Mouse (Mus musculus) mesoderm, embryonic 11.5 days (tissue): ENCODE results near the gene Cpsf6.

Source experiments
- DNase-seq: peaks from one replicate; pipeline ENCODE4 v3.0.0-alpha.2; 2012; ENCODE audit warnings: low read depth, low spot score

Cpsf6 gene

GRCm38 (mm10) chr10:117413562-117414527, 34.0 kb upstream of the Cpsf6 start:
- no peak for DNase-seq

GRCm38 (mm10) chr10:117412474-117413057, 32.8 kb upstream of the Cpsf6 start:
- no peak for DNase-seq

- DNase-seq, result no peak
These were observed 32.1 kb upstream of the Cpsf6 start for GRCm38 (mm10) chr10:117411716-117412473.

DNA sequence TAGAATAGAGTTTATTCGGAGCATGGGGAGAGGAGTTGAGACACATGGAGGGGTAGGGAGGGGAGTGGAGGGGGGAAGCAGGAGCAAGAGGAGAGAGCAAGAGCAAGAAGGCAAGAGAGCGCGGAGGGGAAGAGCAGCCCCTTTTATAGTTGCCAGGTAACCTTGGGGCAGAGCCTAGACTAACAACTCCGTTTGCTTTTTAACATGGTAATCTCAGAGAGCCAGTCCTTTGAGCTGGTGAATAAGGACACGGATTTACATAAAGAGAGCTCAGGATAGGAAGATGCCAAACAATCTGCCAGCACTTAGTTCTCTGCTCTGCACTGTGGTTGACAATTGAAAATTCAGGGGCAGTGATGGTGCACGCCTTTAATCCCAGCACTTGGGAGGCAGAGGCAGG, 31.3 kb upstream of the Cpsf6 start:
- DNase-seq, result no peak

DNA sequence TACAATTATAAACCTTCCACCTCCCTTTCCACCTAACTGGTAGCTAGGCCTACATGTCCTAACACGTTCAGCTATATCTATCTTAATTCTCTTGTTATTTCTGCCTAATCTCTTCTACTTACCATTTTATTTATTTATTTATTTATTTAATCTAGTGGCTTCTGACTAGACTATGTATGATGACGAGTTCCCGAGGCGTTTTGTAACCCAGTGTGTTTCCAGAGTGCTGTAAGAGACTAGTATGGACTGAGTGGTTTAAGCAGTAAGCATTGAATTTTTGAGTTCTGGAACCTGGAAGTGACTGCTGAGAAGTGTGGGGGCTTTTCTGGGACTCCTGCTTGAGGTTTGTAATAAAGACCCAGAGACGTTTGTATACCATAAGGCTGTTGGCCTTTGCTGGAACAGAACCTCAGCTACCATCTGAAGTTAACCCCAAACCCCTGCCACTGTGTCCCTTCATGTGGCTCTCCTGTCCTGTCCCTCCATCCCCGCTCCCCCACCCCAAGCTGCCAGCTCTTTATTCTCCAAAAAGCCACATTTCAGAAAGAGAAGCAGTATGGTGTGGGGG, 30.8 kb upstream of the Cpsf6 start:
- DNase-seq, result no peak

DNA sequence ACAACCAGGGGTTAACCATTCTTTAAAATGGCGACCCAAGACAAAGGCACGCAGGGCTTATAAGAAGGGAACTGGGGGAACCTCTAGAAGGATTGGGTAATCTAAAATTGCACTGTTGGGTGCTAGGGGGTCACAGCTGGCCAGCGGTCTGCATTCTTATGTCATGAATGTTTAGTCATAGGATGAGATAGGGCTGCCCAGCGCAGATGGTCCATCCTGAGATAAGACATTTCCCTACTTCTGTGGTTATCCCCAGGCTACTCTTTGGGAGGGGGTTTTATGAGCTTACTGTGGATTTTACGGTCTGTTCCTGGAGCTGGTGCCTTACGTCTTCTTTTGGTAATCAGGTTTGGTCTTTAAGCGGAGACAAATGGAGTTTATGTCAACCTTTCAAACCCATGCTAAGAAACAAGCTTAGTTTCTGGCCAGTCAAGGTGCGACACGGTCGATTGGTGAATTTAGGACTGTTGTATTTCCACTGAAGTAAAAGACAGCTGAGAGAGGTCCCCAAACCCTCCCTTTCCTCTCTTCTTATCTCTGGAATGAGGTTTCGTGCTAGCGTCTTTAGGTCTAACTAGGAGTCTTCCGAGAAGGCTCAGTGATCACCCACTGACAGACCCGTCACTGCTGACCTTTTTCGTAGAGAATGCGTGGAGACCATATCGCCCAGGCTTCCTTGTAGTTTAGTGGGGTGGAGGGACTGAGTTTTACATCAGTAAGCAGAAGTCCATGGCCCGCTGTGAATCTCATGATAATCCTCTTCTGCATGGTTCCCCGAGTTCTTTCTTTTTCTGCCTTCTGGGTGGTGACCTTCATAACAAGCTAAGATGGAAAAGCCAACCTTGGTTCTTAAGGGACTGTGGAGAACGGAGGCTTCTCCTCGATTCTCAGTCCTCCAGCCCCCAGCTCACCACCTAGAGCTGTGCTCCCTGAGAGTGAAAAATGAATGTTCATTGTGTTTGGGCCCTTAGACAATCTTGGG, 29.8 kb upstream of the Cpsf6 start:
- no peak for DNase-seq

DNA sequence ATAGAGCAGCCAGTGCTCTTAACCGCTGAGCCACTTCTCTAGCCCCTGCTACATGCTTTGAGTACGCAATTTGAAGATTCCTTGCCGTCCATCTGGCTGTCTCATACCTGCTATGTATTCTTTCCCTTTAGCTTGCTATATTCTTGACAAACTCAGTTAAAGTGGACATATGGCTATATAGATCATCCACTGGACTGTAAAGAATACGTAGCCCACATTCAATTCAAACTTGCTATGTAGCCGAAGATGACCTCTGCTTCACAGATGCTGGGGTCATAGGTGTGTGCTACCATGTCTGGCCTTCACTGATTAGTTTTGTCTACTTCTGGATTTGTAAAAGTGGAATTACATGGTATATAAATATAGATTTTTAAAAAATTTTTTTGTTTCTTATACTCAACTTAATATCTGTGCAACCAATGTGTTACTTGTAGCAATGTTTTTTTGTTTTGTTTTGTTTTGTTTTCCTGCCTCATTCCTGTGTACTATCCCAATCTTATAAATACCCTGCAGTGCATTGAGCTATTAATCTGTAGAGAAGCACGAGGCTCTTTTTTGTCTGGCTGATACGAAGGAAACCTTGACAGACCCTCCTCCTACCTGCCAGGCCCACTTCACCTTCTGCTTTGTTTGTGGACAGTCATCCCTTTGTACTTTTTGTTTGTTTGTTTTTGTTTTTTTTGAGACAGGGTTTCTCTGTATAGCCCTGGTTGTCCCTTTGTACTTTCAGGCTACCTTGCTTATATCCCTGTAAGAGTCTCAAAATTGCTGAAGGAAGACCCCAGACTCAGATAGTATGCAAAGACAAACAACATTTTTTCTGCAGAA, 28.9 kb upstream of the Cpsf6 start:
- DNase-seq, result no peak

DNA sequence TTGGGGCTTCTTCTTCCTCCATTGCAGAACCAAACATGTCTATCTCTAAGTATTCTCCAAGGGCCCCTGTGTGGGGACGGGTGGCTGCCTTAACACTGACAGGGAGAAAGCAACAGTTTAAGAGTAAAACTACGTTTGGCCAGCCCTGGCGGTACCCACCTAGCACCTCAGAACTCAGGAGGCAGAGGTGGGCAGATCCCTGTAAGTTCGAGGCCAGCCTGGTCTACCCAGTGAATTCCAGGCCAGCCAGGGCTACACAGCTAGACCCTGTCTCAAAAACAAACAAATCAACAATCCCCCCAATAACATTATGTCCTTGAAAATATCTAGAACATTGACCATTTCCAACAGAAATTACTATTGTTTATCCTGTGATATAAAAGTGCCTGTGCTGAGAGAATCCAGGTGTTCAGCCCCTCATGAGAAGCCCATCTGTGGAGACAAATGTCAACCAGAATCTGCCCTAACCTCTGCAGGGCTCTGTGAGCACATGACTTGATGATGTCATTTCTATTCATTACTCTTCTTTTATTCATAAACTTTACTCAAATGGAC, 28.0 kb upstream of the Cpsf6 start:
- no peak for DNase-seq

DNA sequence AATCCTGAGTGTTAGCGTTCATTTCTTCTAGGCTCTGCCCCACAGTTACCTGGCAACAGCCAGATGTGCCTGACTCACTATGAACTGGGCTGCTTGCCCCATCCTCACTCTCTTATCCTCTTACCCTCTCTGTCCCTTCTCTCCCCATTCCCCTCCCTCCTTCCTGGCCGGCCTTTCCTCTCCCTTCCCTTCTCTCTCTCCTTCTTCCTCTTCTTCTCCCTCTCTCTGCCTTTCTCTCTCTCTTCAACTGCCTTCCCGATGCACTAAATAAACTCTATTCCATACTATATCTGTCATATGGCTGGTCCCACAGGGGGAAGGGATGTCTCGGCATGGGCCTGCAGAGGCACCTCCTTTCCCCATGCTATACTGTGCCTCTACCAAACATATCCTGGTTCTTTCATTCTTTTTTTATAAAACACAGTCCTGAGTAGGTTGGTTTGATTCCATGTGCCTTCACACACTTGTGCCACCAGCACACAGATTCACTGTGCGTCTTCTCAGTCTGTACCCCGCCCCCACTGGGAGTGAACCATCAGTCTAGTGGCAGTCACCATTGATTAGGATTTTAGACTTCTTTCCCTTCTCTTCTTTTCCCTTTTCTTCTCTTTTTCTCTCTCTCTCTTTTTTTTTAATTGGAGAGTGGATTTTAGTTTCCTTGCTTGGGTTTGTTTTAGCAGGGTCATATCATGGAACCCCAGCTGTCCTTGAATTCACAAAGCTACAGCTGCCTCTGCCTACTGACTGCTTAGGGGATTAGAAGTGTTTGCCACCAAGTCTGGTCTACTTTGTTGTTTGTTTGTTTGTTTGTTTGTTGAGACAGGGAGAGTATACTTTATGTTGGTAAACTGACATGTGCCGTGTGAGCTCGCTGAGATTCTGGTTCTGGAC, 27.3 kb upstream of the Cpsf6 start:
- no peak for DNase-seq

GRCm38 (mm10) chr10:117406283-117406588, 26.4 kb upstream of the Cpsf6 start:
- no peak for DNase-seq

- DNase-seq, result no peak
These were observed 25.9 kb upstream of the Cpsf6 start for GRCm38 (mm10) chr10:117405526-117406282.

DNA sequence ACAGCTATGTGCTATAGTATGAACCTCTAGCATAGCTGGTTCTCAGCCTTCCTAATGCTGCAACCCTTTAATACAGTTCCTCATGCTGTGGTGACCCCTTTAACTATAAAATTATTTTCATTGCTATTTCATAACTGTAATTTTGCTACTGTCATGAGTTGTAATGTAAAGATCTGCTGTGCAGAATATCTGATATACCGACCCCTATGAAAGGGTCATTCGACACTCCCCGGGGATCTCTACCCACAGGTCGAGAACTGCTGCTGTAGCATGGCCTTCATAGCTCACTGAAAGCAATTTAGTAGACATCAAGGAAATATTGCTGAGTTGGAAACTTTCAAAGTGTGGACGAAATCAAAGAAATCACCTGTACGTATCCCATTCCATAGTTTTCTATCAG, 24.6 kb upstream of the Cpsf6 start:
- no peak for DNase-seq

DNA sequence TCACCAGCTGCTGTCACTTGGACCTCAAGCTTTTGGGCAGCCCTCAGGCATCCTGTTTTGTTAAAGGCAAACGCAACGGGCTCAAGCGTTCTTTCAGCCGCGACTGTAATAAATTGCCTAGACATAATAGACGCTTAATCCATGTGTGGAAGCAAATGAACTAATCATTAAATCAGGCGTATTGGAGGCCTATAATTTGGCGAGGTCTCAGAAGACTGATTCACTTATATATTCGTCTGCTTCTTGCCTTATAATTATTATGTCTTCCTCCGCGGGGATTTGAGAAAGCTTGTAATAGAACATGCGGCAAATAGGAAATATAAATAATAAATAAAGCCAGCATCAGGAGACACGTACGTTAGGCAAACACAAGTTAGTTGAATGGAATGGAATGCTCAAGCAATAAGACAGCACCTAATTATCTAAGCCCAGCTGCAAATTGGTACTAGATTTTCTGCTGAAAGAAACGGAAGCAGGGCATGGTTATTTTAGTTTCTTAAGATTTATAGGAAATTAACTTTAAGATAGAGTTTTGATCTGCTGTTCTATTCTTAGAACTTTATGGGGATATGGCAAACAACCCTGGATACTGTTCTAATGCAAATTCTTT, 23.6 kb upstream of the Cpsf6 start:
- no peak for DNase-seq

DNA sequence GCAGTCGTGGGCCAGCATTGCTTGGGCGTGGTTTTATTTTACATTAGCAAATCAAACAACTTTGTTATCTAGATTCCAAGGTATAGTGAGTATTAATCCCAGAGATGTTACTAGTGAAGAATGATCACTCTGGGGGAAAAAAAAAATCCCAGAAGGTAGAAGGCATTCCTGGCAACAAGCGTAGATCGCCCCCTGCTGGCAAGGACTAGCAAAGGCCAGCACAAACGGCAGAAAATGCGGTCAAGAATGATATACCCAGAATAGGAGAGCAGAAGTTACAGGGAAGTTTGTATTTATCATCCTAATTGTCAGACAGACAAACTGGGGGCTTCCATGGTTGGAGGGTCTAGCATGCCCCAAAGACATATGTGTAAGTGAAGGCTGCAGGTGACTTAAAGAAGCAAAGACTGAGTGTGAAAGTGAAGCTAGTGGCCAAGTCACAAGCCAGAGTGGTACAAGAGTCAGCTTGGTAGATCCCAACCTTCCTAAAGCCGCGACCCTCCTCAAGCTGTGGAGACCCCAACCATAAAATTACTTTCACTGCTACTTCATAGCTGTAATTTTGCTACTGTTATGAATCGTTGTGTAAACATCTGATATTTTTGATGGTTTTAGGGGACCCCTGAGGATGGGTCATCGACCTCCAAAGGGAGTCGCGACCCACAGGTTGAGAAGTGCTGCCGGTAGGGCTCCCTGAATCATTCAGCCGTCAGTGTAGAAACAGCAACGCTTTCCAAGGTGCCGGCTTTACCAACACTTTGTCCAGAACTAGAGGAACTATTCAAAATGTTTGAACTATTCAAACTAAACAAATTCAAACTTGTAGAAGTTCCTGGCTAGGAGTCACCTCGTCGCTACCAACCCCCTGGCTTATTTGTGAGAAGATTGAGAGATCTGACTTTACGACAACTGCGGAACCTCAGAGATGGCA, 22.9 kb upstream of the Cpsf6 start:
- DNase-seq, result peak; percentile 51

DNA sequence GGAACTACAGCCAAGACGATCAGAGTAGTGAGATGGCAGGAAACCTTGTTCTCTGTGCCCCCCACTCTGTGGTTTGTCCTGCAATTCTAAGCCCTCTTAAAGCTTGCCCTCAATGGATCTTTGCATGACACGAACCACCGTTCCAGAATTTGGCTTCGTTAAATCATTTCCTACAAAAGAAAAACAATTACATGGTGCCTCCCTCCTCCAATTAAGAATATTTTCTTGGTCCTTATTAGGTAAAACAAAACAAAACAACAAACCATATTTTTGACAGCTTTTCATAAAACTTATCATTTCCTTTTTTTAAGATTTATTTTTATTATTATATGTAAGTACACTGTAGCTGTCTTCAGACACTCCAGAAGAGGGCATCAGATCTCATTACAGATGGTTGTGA, 21.5 kb upstream of the Cpsf6 start:
- no peak for DNase-seq

GRCm38 (mm10) chr10:117400246-117400954, 20.6 kb upstream of the Cpsf6 start:
- DNase-seq, result no peak
